Comparison of ENCODE assay signal across 8 mouse cellular contexts in genomic region chr14:34896253-34896982, GRCm38 (mm10).
A peak's percentile ranks its signal among the peaks of the same experiment; 100 is the strongest.
DNase-seq lines count a peak whose midpoint lies in the region; ATAC-seq and TF ChIP-seq lines count a peak whose summit lies in the region.

No protein-coding gene starts in this region.

- peak overlapping the region; percentile 20 for H3K4me3 ChIP-seq in lung, embryonic 16.5 days (ENCODE audit: low read length)
- H3K4me3 ChIP-seq in lung, adult 2 months (replicated peaks; ENCODE audit: extremely low read depth, low read depth, low read length), result no peak overlapping the region
- peak overlapping the region; percentile 18 for H3K4me3 ChIP-seq in neural tube, embryonic 12.5 days

- peak overlapping the region; percentile 40 for H3K4me2 ChIP-seq in lung, embryonic 16.5 days (ENCODE audit: low read depth, low read length)
- H3K4me2 ChIP-seq in neural tube, embryonic 12.5 days (replicated peaks), result peak overlapping the region; percentile 65

- no peaks in the 10 kb centered on the region for H3K9me3 ChIP-seq in lung, embryonic 16.5 days (ENCODE audit: control insufficient read depth, low read length)
- no peaks in the 10 kb centered on the region for H3K9me3 ChIP-seq in neural tube, embryonic 12.5 days

- H3K4me1 ChIP-seq in lung, embryonic 16.5 days (replicated peaks; ENCODE audit: control insufficient read depth, insufficient read depth, low read length), result no peaks in the 10 kb centered on the region
- no peaks in the 10 kb centered on the region for H3K4me1 ChIP-seq in lung, adult 2 months (ENCODE audit: control insufficient read depth, insufficient read depth, low read length)
- peaks cover 21% of the 10 kb centered on the region for H3K4me1 ChIP-seq in neural tube, embryonic 12.5 days

- no peak for TF ChIP-seq POLR2A in lung, adult 2 months (IDR thresholded peaks at IDR 0.05; ENCODE audit: borderline replicate concordance, extremely low read depth, low read depth, low read length)

- no peaks in the 10 kb centered on the region for H3K36me3 ChIP-seq in lung, embryonic 16.5 days (ENCODE audit: control insufficient read depth, insufficient read depth, low read length)
- no peaks in the 10 kb centered on the region for H3K36me3 ChIP-seq in neural tube, embryonic 12.5 days

- ATAC-seq in lung, embryonic 16.5 days (ENCODE audit: low read depth), result no peak
- ATAC-seq in neural tube, embryonic 12.5 days (ENCODE audit: low FRiP score, low read depth), result peak; percentile 85
- no peak for ATAC-seq in megakaryocyte, adult 5-6 weeks (ENCODE audit: poor library complexity, severe bottlenecking)

- no peak overlapping the region for H3K27ac ChIP-seq in lung, embryonic 16.5 days (ENCODE audit: low read length)
- no peak overlapping the region for H3K27ac ChIP-seq in neural tube, embryonic 12.5 days

- DNase-seq in lung, adult 2 months, result no peak
- peak; percentile 44 to 54 for DNase-seq in frontal cortex, postnatal 10 days (ENCODE audit: low spot score in 2 of 2)
- DNase-seq in left cerebral cortex, adult 8-10 months (ENCODE audit: low spot score in 2 of 2), result peak; percentile 45 to 63
- DNase-seq in T-cell, adult 2 months (ENCODE audit: low spot score), result no peak
- no peak for DNase-seq in kidney, adult 11 months

- H3K27me3 ChIP-seq in lung, embryonic 16.5 days (ENCODE audit: control insufficient read depth, insufficient read depth, low read depth, low read length), result peaks cover 8% of the 10 kb centered on the region; the same call in 1 of the 2 replicates
- H3K27me3 ChIP-seq in neural tube, embryonic 12.5 days (replicated peaks), result peaks cover 3% of the 10 kb centered on the region; the same call in 1 of the 2 replicates

- H3K9ac ChIP-seq in lung, embryonic 16.5 days (ENCODE audit: low read length), result 0 out of 2 replicates have a peak overlapping the region, but pooled peaks have one; percentile 5
- H3K9ac ChIP-seq in neural tube, embryonic 12.5 days, result peak overlapping the region; percentile 45; the same call in 1 of the 2 replicates

- 6% methylated on average over 33 of the region's 33 CpGs for WGBS in lung, embryonic 16.5 days
- WGBS in lung, adult 2 months, result 11% methylated on average over 33 of the region's 33 CpGs
- WGBS in neural tube, embryonic 12.5 days, result 6% methylated on average over 33 of the region's 33 CpGs

- TF ChIP-seq CTCF in lung, adult 2 months (IDR thresholded peaks at IDR 0.05; ENCODE audit: insufficient read depth, low read length), result no peak

Comparison
In these comparisons a context has a peak if more than half of its experiments do, and no peak if none do; other contexts are left out.
1. DNase-seq: peak in frontal cortex, postnatal 10 days (2 of 2) and left cerebral cortex, adult 8-10 months (2 of 2); none in lung, adult 2 months (single experiment), T-cell, adult 2 months (single experiment) and kidney, adult 11 months (single experiment).